Mouse (Mus musculus) lung, adult 2 months (tissue): ENCODE measurements around the gene Htr7. TPM values are rescaled to one million over a fixed set of nuclear protein-coding genes. Genes with fewer than 3 reads are reported as not detected.

Experiments used
- DNase-seq: peaks from one replicate; pipeline ENCODE4 v3.0.0; 2022
- H3K4me1 ChIP-seq: fragments of 200-500 bp; 2 replicates; pipeline ENCODE4 v1.6.1; 2011; ENCODE audit warnings: low read length; ENCODE audit not compliant: control insufficient read depth, insufficient read depth
- H3K4me3 ChIP-seq: fragments of 200-500 bp; replicated peaks from 2 replicates; pipeline ENCODE3; 2011; ENCODE audit warnings: low read depth, mild to moderate bottlenecking, control low read depth, low read length; ENCODE audit errors: extremely low read depth
- CTCF ChIP-seq: fragments of 200-500 bp; IDR thresholded peaks from 2 replicates; pipeline ENCODE4 v1.5.1; 2011; ENCODE audit warnings: mild to moderate bottlenecking, low read length, control low read depth; ENCODE audit not compliant: insufficient read depth
- POLR2A ChIP-seq: fragments of 200-500 bp; IDR thresholded peaks from 2 replicates; pipeline ENCODE4 v1.6.1; 2011; ENCODE audit warnings: low read depth, mild to moderate bottlenecking, control low read depth, low read length, borderline replicate concordance; ENCODE audit errors: extremely low read depth
- WGBS: fragments of 180-500 bp; shearing (Covaris S2); methylation state at CpG from one replicate; pipeline ENCODE4 v1.1.7; 2018; 5-methylcytosine and 5-hydroxymethylcytosine counted together
- polyA plus RNA-seq: library from polyadenylated mRNA; depleted of rRNA; stranded (reverse); fragments of >200 nt; gene quantifications from 2 replicates; pipeline ENCODE4 v1.2.3, GENCODE M21; 2012; rRNA removed

The Htr7 gene
- polyA plus RNA-seq, 1 experiment = 0.19 TPM

- no peak for DNase-seq
- 50% methylated on average over 3 of the region's 3 CpGs for WGBS
- H3K4me3 ChIP-seq = no peak overlapping the region
- no peaks in the 10 kb centered on the region for H3K4me1 ChIP-seq
- no peak for TF ChIP-seq POLR2A
Observed at GRCm38 (mm10) chr19:35997384-35997783, 59.9 kb downstream of the Htr7 start.

GRCm38 (mm10) chr19:35987461-35987860 lies 69.8 kb downstream of the Htr7 start:
- DNase-seq = no peak
- WGBS = 76% methylated on average over 1 of the region's 1 CpGs
- H3K4me1 ChIP-seq = no peaks in the 10 kb centered on the region
- TF ChIP-seq POLR2A = no peak
- no peak for TF ChIP-seq CTCF
- H3K4me3 ChIP-seq = no peak overlapping the region

- no peaks in the 10 kb centered on the region for H3K4me1 ChIP-seq
- H3K4me3 ChIP-seq = no peak overlapping the region
- no peak for DNase-seq
- no peak for TF ChIP-seq POLR2A
- TF ChIP-seq CTCF = no peak
Observed at GRCm38 (mm10) chr19:35974681-35975080, 82.6 kb downstream of the Htr7 start.

- DNase-seq = no peak
- H3K4me3 ChIP-seq = no peak overlapping the region
- WGBS = 74% methylated on average over 5 of the region's 5 CpGs
- TF ChIP-seq CTCF (no peak), POLR2A (no peak)
- H3K4me1 ChIP-seq = no peaks in the 10 kb centered on the region
Observed at GRCm38 (mm10) chr19:35957656-35958055, 99.7 kb downstream of the Htr7 start.

- DNase-seq = no peak
- Histone ChIP-seq H3K4me3 (no peak overlapping the region), H3K4me1 (no peaks in the 10 kb centered on the region)
- 81% methylated on average over 13 of the region's 13 CpGs for WGBS
- TF ChIP-seq CTCF (no peak), POLR2A (no peak)
Observed at GRCm38 (mm10) chr19:35955698-35956097, 101.6 kb downstream of the Htr7 start.

GRCm38 (mm10) chr19:35949888-35950287 lies 107.4 kb downstream of the Htr7 start:
- TF ChIP-seq CTCF (no peak), POLR2A (no peak)
- Histone ChIP-seq H3K4me3 (no peak overlapping the region), H3K4me1 (no peaks in the 10 kb centered on the region)
- 24% methylated on average over 1 of the region's 1 CpGs for WGBS
- no peak for DNase-seq

GRCm38 (mm10) chr19:35924961-35925495 lies 132.3 kb downstream of the Htr7 start:
- DNase-seq = no peak
- Histone ChIP-seq H3K4me1 (no peaks in the 10 kb centered on the region), H3K4me3 (no peak overlapping the region)
- TF ChIP-seq CTCF (no peak), POLR2A (no peak)
- 46% methylated on average over 3 of the region's 3 CpGs for WGBS

GRCm38 (mm10) chr19:35924418-35924817 lies 132.9 kb downstream of the Htr7 start:
- no peak for DNase-seq
- Histone ChIP-seq H3K4me1 (no peaks in the 10 kb centered on the region), H3K4me3 (no peak overlapping the region)
- WGBS = 28% methylated on average over 5 of the region's 5 CpGs
- no peak for TF ChIP-seq POLR2A
- TF ChIP-seq CTCF = no peak

Other genes starting within 250 kb of the Htr7 start
- 1.9 and 4.4 TPM in 2 replicates for gene Rpp30, start 26.2 kb upstream of the Htr7 start, polyA plus RNA-seq
- gene Ankrd1, start 62.6 kb upstream of the Htr7 start, polyA plus RNA-seq = 8.3 and 16.0 TPM in 2 replicates